Mouse (Mus musculus) midbrain, postnatal 0 days (tissue): ENCODE results near the gene Ankfn1. TPM values are rescaled to one million over a fixed set of nuclear protein-coding genes. Genes with fewer than 3 reads are reported as not detected.

Experiments
- ATAC-seq: fragments of 200-750 bp; cut with Nextera tagmentation; 2 replicates; pipeline ENCODE4 v1.8.0; 2017; ENCODE audit warnings: moderate number of reproducible peaks, mild to moderate bottlenecking, moderate TSS enrichment, moderate library complexity; ENCODE audit not compliant: low FRiP score
- DNase-seq: peaks from one replicate; pipeline ENCODE4 v3.0.0-alpha.2; 2015; ENCODE audit warnings: low spot score
- H3K27ac ChIP-seq: fragments of 300-500 bp; sonication (generic); 2 replicates; pipeline ENCODE4 v1.5.1; 2014; ENCODE audit warnings: low read depth, mild to moderate bottlenecking, low read length, mixed read lengths
- H3K27me3 ChIP-seq: fragments of 300-500 bp; sonication (generic); 2 replicates; pipeline ENCODE4 v1.6.1; 2014; ENCODE audit warnings: low read length, control low read depth, mixed read lengths; ENCODE audit not compliant: insufficient read depth
- H3K36me3 ChIP-seq: fragments of 300-500 bp; sonication (generic); 2 replicates; pipeline ENCODE4 v1.6.1; 2014; ENCODE audit warnings: low read length, control low read depth, mixed read lengths; ENCODE audit not compliant: insufficient read depth
- H3K4me1 ChIP-seq: fragments of 300-500 bp; sonication (generic); 2 replicates; pipeline ENCODE4 v1.6.1; 2014; ENCODE audit warnings: mild to moderate bottlenecking, control low read depth, antibody characterized with exemption, low read length, mixed read lengths; ENCODE audit not compliant: insufficient read depth
- H3K4me2 ChIP-seq: fragments of 300-500 bp; sonication (generic); 2 replicates; pipeline ENCODE4 v1.6.1; 2014; ENCODE audit warnings: low read depth, mild to moderate bottlenecking, low read length, mixed read lengths; ENCODE audit not compliant: poor library complexity, severe bottlenecking
- H3K4me3 ChIP-seq: fragments of 300-500 bp; sonication (generic); 2 replicates; pipeline ENCODE4 v1.5.1; 2014; ENCODE audit warnings: low read depth, mild to moderate bottlenecking, low read length, moderate library complexity
- H3K9ac ChIP-seq: fragments of 300-500 bp; sonication (generic); replicated peaks from 2 replicates; pipeline ENCODE4 v1.6.1; 2014; ENCODE audit warnings: mild to moderate bottlenecking, low read length, moderate library complexity, mixed read lengths; ENCODE audit not compliant: poor library complexity, severe bottlenecking
- H3K9me3 ChIP-seq: fragments of 300-500 bp; sonication (generic); 2 replicates; pipeline ENCODE4 v1.6.1; 2016; ENCODE audit warnings: low read length, control low read depth
- CTCF ChIP-seq: IDR thresholded peaks from 2 replicates; pipeline ENCODE4 v1.5.1; 2016; ENCODE audit warnings: antibody characterized with exemption, mild to moderate bottlenecking
- WGBS: fragments of 180-500 bp; shearing (Covaris S2); extraction: QIAGEN DNeasy Blood & Tissue Kit; methylation state at CpG from one replicate; pipeline ENCODE4 v1.1.7; 2014; 5-methylcytosine and 5-hydroxymethylcytosine counted together
- polyA plus RNA-seq: library from polyadenylated mRNA; unstranded; fragments of >200 nt; fragmentation: Nextera tagmentation; extraction: Ambion mirVana; gene quantifications from 2 replicates; pipeline ENCODE4 v1.2.1, GENCODE M21; 2015
- total RNA-seq: library from RNA; depleted of rRNA; stranded (reverse); fragments of >200 nt; gene quantifications from 2 replicates; pipeline ENCODE4 v1.2.3, GENCODE M21; 2014

Ankfn1 gene
- total and polyA plus RNA-seq, 2 experiments from 2014 or later, result 7.5 to 25.4 TPM

DNA sequence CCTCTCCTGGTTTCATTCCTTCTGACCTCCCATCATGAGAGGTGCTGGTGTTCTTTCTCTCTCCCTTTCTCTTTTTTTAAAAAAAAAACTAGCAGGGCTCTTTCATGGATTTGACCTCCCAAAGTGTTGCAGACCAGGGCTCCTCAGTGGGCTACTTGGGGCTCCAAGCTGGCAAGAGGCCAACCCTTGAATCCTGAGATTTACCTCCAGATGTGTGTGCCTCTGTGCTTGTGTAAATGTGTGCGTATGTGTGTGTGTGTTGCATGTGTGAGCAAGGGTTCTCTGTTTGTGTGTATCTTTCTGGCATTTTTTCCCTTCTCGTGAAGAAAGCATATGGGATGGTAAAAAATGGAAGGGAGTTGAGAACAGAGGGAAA, 394.8 kb downstream of the Ankfn1 start:
- WGBS, result 63% methylated on average over 2 of the region's 2 CpGs
- peak; percentile 17 for DNase-seq
- TF ChIP-seq CTCF, result no peak
- Histone ChIP-seq H3K4me1 (no peaks in the 10 kb centered on the region), H3K36me3 (no peaks in the 10 kb centered on the region), H3K9me3 (no peaks in the 10 kb centered on the region), H3K27ac (no peak overlapping the region), H3K4me2 (no peak overlapping the region), H3K27me3 (no peaks in the 10 kb centered on the region), H3K4me3 (no peak overlapping the region), H3K9ac (no peak overlapping the region)
- ATAC-seq, result no peak

DNA sequence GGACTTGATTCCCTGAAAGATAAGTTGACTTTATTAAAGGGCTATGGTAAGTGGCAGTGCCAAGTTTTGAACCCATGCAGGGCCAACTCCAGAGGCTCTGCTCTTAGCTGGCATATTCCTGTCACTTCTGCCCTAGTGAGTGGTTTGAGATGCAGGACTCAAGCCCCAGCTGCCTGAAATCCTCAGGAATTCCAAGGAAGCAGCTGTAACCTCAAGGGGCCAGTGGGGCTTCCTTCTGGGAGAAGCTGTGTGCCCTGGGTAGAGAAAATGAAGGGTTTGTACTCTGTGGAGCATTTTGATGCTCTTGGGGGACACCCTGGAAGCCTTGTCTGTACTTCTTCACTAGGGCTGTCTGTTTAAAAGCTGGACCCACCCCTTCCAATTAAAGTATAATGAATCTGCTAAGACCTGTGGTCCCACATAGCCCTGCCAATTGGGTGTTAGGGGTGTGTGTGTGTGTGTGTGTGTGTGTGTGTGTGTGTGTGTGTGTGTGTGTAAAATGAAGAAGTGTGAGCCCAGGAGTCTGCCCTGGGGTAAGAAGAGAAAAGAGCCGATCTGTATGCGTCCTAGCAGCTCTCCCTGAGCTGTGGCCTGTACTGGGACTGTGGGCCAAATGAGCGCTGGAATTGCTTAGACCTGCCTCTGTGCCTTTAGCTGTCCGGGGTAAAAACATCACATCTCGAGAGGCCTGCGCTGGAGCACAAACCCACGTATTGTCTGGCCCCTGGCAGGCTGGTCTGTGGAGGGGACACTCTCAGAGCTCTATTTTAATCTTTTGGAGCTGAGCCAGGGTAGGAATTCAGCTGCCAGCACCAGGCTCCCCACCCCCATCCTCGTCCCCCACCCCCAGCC, 395.4 kb downstream of the Ankfn1 start:
- no peak overlapping the region for H3K4me3 ChIP-seq
- H3K9ac ChIP-seq, result no peak overlapping the region
- no peaks in the 10 kb centered on the region for H3K27me3 ChIP-seq
- H3K27ac ChIP-seq, result peak overlapping the region; percentile 27; the same call in 1 of the 2 replicates
- H3K4me2 ChIP-seq, result no peak overlapping the region
- 23% methylated on average over 8 of the region's 8 CpGs for WGBS
- ATAC-seq, result peak; percentile 89
- H3K36me3 ChIP-seq, result no peaks in the 10 kb centered on the region
- peak; percentile 79 for DNase-seq
- no peaks in the 10 kb centered on the region for H3K4me1 ChIP-seq
- H3K9me3 ChIP-seq, result no peaks in the 10 kb centered on the region
- TF ChIP-seq CTCF, result no peak

DNA sequence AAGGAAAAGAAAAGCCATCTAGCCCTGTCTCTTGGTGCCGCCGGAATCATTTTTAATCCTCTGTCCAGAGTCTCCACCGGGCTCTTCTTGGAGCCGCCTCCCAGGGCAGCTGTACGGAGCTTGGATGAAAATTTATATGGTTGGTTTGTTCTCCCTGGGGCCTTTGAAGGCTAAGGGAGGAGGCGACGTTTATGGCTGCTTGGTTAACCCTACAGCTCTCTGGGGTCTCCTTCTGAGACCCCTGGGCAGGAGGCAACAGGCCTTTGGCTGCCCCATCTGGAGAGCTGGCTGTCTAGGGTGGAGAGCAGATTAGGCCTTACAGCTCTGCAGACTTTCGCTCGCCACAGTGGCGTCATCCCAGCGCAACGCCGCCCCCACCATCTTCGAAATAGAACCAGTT, 406.5 kb downstream of the Ankfn1 start:
- H3K4me2 ChIP-seq, result no peak overlapping the region
- ATAC-seq (no peak), DNase-seq (no peak)
- H3K27me3 ChIP-seq, result no peaks in the 10 kb centered on the region
- no peaks in the 10 kb centered on the region for H3K9me3 ChIP-seq
- no peaks in the 10 kb centered on the region for H3K4me1 ChIP-seq
- 73% methylated on average over 14 of the region's 14 CpGs for whole genome bisulfite sequencing
- no peak for TF ChIP-seq CTCF
- no peak overlapping the region for H3K9ac ChIP-seq
- H3K36me3 ChIP-seq, result no peaks in the 10 kb centered on the region
- H3K27ac ChIP-seq, result no peak overlapping the region
- no peak overlapping the region for H3K4me3 ChIP-seq

DNA sequence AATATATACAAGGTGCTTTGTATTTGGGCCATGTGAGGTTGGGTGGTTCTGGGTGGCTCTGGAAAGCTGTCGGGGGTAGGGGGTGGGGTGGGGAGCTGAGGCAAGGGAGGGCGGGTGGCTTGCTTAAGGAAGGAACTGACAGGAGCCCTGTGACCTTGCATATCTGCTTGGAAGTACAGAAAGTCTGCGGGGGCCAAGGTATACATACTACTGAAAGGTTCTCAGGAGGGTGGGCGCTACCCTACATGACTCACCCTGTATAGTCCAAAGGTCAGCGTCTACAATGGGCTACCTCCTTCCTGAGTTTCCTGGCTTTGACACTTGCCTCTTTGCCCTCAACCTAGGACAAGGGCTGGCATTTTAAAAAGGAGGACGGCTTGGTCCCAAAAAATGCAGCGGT, 407.1 kb downstream of the Ankfn1 start:
- no peak for ATAC-seq
- Histone ChIP-seq H3K9me3 (no peaks in the 10 kb centered on the region), H3K27me3 (no peaks in the 10 kb centered on the region), H3K27ac (no peak overlapping the region), H3K4me3 (no peak overlapping the region), H3K4me2 (no peak overlapping the region), H3K4me1 (no peaks in the 10 kb centered on the region), H3K9ac (no peak overlapping the region), H3K36me3 (no peaks in the 10 kb centered on the region)
- no peak for TF ChIP-seq CTCF
- 89% methylated on average over 7 of the region's 7 CpGs for WGBS
- no peak for DNase-seq

DNA sequence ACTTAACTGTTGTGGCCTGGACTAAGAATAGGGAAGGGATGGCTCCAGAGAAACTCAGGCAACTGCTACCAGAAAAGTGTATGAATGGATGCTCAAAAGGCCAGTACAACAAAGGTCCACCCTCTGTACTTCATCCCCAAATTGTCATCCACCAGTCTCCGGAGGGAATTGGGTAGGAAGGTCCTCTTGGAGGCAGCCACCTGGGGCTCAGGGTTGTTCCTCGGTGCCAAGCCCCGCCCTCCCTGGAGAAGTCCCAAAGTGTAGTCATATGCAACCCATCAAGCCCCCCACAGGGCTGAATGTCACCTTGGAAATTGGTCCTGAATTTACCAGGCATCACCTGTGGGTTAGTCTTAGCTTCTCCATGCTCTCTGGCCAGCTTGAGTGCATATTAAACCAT, 413.5 kb downstream of the Ankfn1 start:
- no peaks in the 10 kb centered on the region for H3K9me3 ChIP-seq
- DNase-seq (no peak), ATAC-seq (no peak)
- no peaks in the 10 kb centered on the region for H3K4me1 ChIP-seq
- no peak overlapping the region for H3K4me2 ChIP-seq
- TF ChIP-seq CTCF, result no peak
- no peak overlapping the region for H3K9ac ChIP-seq
- 92% methylated on average over 3 of the region's 3 CpGs for WGBS
- H3K27ac ChIP-seq, result no peak overlapping the region
- H3K4me3 ChIP-seq, result no peak overlapping the region
- no peaks in the 10 kb centered on the region for H3K27me3 ChIP-seq
- no peaks in the 10 kb centered on the region for H3K36me3 ChIP-seq

DNA sequence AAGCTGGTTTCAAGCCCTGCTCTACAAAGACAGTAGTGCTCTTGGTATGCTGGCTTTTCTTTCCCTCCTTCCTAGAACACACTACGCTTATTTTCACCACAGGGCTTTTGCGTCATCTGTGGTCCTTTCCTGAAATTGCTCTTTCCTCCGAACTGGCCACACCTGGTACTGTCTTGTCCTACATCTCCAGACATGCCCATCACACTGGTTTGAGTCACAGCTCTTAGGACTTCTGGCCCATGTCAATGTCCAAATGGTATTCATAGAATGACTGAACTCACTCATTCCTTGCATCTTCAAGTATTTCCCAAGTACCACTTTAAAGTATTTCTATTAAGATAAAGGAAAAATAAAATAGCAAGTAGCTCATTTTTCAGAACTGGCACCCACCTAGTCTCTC, 416.6 kb downstream of the Ankfn1 start:
- H3K4me2 ChIP-seq, result no peak overlapping the region
- no peak overlapping the region for H3K27ac ChIP-seq
- 0 out of 2 replicates have a peak, but pooled peaks cover 2% of the 10 kb centered on the region for H3K4me1 ChIP-seq
- no peak overlapping the region for H3K4me3 ChIP-seq
- DNase-seq (no peak), ATAC-seq (no peak)
- no peaks in the 10 kb centered on the region for H3K9me3 ChIP-seq
- no peak for TF ChIP-seq CTCF
- WGBS, result 87% methylated on average over 3 of the region's 3 CpGs
- no peaks in the 10 kb centered on the region for H3K36me3 ChIP-seq
- H3K9ac ChIP-seq, result no peak overlapping the region
- H3K27me3 ChIP-seq, result no peaks in the 10 kb centered on the region
